Mouse (Mus musculus) CH12.LX (cell line): ENCODE data around the gene Krt87. TPM values are rescaled to one million over a fixed set of nuclear protein-coding genes. Genes with fewer than 3 reads are reported as not detected.

Experiments
- DNase-seq: peaks from one replicate; pipeline ENCODE4 v3.0.0-alpha.2; 2013; ENCODE audit errors: extremely low read depth
- H3K27ac ChIP-seq: 2 replicates; pipeline ENCODE4 v1.5.1; 2012; ENCODE audit warnings: low read depth, mild to moderate bottlenecking, control low read depth, moderate library complexity; ENCODE audit not compliant: insufficient read depth
- H3K27me3 ChIP-seq: replicated peaks from 2 replicates; pipeline ENCODE3; 2012; ENCODE audit warnings: inconsistent platforms
- H3K36me3 ChIP-seq, 2 experiments: replicated peaks in 1 of 2; 2 replicates each; pipeline versions ENCODE3 to v1.6.1; 2012; ENCODE audit warnings: inconsistent platforms in 1 of 2, low read length in 1 of 2, mild to moderate bottlenecking in 1 of 2, mixed read lengths in 1 of 2, moderate library complexity in 1 of 2; ENCODE audit not compliant: control insufficient read depth in 1 of 2, insufficient read depth in 1 of 2
- H3K4me1 ChIP-seq, 2 experiments: 2 replicates each; pipeline ENCODE4 v1.6.1; 2012; ENCODE audit warnings: inconsistent platforms in 1 of 2, moderate library complexity in 1 of 2; ENCODE audit not compliant: insufficient read depth in 2 of 2, control insufficient read depth in 1 of 2
- H3K4me2 ChIP-seq: 2 replicates; pipeline ENCODE4 v1.6.1; 2012; ENCODE audit warnings: low read depth, mild to moderate bottlenecking, control low read depth; ENCODE audit not compliant: poor library complexity, insufficient read depth, severe bottlenecking
- H3K4me3 ChIP-seq, 3 experiments: fragments of 150-350 bp in 1 of 3; sonication (generic) in 1 of 3; replicated peaks in 1 of 3; 2 replicates each; pipeline versions ENCODE3 to v1.5.1; 2011 to 2012; ENCODE audit warnings: low read depth in 2 of 3, low read length in 2 of 3, mild to moderate bottlenecking in 2 of 3, moderate library complexity in 2 of 3, control low read depth in 1 of 3, improper control_type of control experiment in 1 of 3, inconsistent platforms in 1 of 3, mixed read lengths in 1 of 3; ENCODE audit not compliant: poor library complexity in 1 of 3
- H3K79me2 ChIP-seq: replicated peaks from 2 replicates; pipeline ENCODE4 v1.6.1; 2012; ENCODE audit warnings: mild to moderate bottlenecking, moderate library complexity; ENCODE audit not compliant: control insufficient read depth, poor library complexity, insufficient read depth, severe bottlenecking; ENCODE audit errors: extremely low read depth
- H3K9ac ChIP-seq: 2 replicates; pipeline ENCODE4 v1.6.1; 2012; ENCODE audit warnings: low read depth, mild to moderate bottlenecking, control low read depth, moderate library complexity; ENCODE audit not compliant: insufficient read depth
- H3K9me3 ChIP-seq: replicated peaks from 2 replicates; pipeline ENCODE3; 2012; ENCODE audit warnings: low read length, inconsistent platforms, mixed read lengths
- BHLHE40 ChIP-seq: IDR thresholded peaks from 2 replicates; pipeline ENCODE4 v1.6.1; 2011; ENCODE audit warnings: mild to moderate bottlenecking, low read depth, low read length, improper control_type of control experiment
- CHD2 ChIP-seq: IDR thresholded peaks from 2 replicates; pipeline ENCODE4 v1.6.1; 2011; ENCODE audit warnings: low read length, improper control_type of control experiment
- CTCF ChIP-seq, 2 experiments: IDR thresholded peaks in 1 of 2; conservative IDR thresholded peaks in 1 of 2; 2 replicates each; pipeline ENCODE4 v1.5.1; 2011 to 2012; ENCODE audit warnings: low read depth in 2 of 2, low read length in 2 of 2, improper control_type of control experiment in 1 of 2, inconsistent platforms in 1 of 2, mild to moderate bottlenecking in 1 of 2, moderate library complexity in 1 of 2
- ELF1 ChIP-seq: IDR thresholded peaks from 2 replicates; pipeline ENCODE4 v1.6.1; 2014; ENCODE audit warnings: low read depth, mild to moderate bottlenecking, inconsistent platforms, low read length, improper control_type of control experiment
- EP300 ChIP-seq: IDR thresholded peaks from 2 replicates; pipeline ENCODE4 v1.6.1; 2011; ENCODE audit warnings: low read length, improper control_type of control experiment
- ETS1 ChIP-seq: conservative IDR thresholded peaks from 2 replicates; pipeline ENCODE4 v1.6.1; 2012; ENCODE audit warnings: low read depth, mild to moderate bottlenecking, inconsistent platforms, low read length, improper control_type of control experiment, moderate library complexity
- IRF4 ChIP-seq: IDR thresholded peaks from 2 replicates; pipeline ENCODE4 v1.6.1; 2014; ENCODE audit warnings: low read depth, mild to moderate bottlenecking, inconsistent platforms, low read length, improper control_type of control experiment
- JUND ChIP-seq: conservative IDR thresholded peaks from 2 replicates; pipeline ENCODE4 v1.6.1; 2011; ENCODE audit warnings: low read depth, low read length, improper control_type of control experiment
- MAZ ChIP-seq: IDR thresholded peaks from 2 replicates; pipeline ENCODE4 v1.6.1; 2012; ENCODE audit warnings: low read depth, mild to moderate bottlenecking, inconsistent platforms, low read length, improper control_type of control experiment, moderate library complexity
- MYC ChIP-seq: IDR thresholded peaks from 2 replicates; pipeline ENCODE4 v1.6.1; 2011; ENCODE audit warnings: low read depth, mild to moderate bottlenecking, improper control_type of control experiment, low read length
- RCOR1 ChIP-seq: conservative IDR thresholded peaks from 2 replicates; pipeline ENCODE4 v1.6.1; 2012; ENCODE audit warnings: low read depth, mild to moderate bottlenecking, inconsistent platforms, low read length, improper control_type of control experiment
- TBP ChIP-seq: conservative IDR thresholded peaks from 2 replicates; pipeline ENCODE4 v1.6.1; 2011; ENCODE audit warnings: low read depth, low read length, improper control_type of control experiment
- TCF12 ChIP-seq: IDR thresholded peaks from 2 replicates; pipeline ENCODE4 v1.6.1; 2014; ENCODE audit warnings: low read depth, mild to moderate bottlenecking, inconsistent platforms, low read length, improper control_type of control experiment
- UBTF ChIP-seq: IDR thresholded peaks from 2 replicates; pipeline ENCODE4 v1.6.1; 2012; ENCODE audit warnings: low read depth, mild to moderate bottlenecking, inconsistent platforms, low read length, improper control_type of control experiment, moderate library complexity
- USF1 ChIP-seq: IDR thresholded peaks from 2 replicates; pipeline ENCODE4 v1.6.1; 2014; ENCODE audit warnings: low read depth, mild to moderate bottlenecking, inconsistent platforms, low read length, improper control_type of control experiment
- ZMIZ1 ChIP-seq: IDR thresholded peaks from 2 replicates; pipeline ENCODE4 v1.6.1; 2012; ENCODE audit warnings: low read depth, mild to moderate bottlenecking, inconsistent platforms, low read length, improper control_type of control experiment
- dilution Hi-C: fragments of 300-500 bp; cut with MboI; formaldehyde crosslinking; loops from 2 replicates; pipeline ENCODE4 v1.14.3; 2020; ENCODE audit warnings: low sequenced_read_pairs; ENCODE audit not compliant: extremely low pct_unique_long_range_greater_than_20kb, extremely low pct_ligation_motif_present
- in situ Hi-C: fragments of 300-500 bp; cut with MboI; formaldehyde crosslinking; loops from 3 replicates; pipeline ENCODE4 v1.14.3; 2019; ENCODE audit warnings: low sequenced_read_pairs, low pct_ligation_motif_present, low pct_unique_long_range_greater_than_20kb, mixed read lengths
- polyA plus RNA-seq: library from polyadenylated mRNA; unstranded; fragments of >175 nt; gene quantifications from 2 replicates; pipeline ENCODE4 v1.2.1, GENCODE M21; 2012; ENCODE audit warnings: low read depth; ENCODE audit not compliant: insufficient read length
- total RNA-seq, 2 experiments: library from RNA; depleted of rRNA; stranded (reverse); fragments of 300-350 nt in 1 of 2; fragments of >200 nt in 1 of 2; gene quantifications; 2 replicates each; pipeline ENCODE4 v1.2.3; 2012 to 2014

The Krt87 gene
- total and polyA plus RNA-seq, 3 experiments = 0.08 to 0.16 TPM; not detected in 1

DNA sequence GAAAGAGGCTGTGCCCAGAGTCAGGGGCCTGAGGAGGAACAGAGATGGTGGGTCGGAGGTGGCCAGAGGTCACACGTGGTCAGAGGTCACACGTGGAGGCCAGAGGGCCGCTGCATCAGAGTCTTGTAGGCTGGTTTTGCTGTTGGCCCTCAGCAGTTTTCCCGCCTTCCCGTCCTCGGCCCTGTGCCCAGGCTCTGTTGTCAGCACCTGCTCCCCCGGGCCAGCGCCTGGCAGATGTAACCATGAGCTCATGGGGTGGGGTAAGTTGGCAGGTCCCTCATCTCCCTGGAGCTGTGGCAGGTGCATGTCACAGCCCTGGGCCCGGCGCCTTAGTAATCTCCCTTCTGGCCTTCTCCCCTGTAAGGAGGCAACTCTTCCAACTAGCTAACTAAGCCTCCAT lies 55.8 kb downstream of the Krt87 start:
- DNase-seq = no peak
- TF ChIP-seq MAZ (no peak), TBP (no peak), MYC (no peak), EP300 (no peak), USF1 (no peak), CTCF (conservative IDR thresholded peaks at IDR 0.05 in 1 of 2, IDR thresholded peaks at IDR 0.05 in 1 of 2; ENCODE audit: low read depth in 2 of 2, low read length in 2 of 2) (no peak), RCOR1 (no peak), ZMIZ1 (no peak), TCF12 (no peak)
- peaks cover 81% of the 10 kb centered on the region for H3K27me3 ChIP-seq
- H3K4me2 ChIP-seq = no peak overlapping the region
- no peak overlapping the region for H3K4me3 ChIP-seq
- H3K9me3 ChIP-seq = no peaks in the 10 kb centered on the region
- no peaks in the 10 kb centered on the region for H3K79me2 ChIP-seq
- no peak overlapping the region for H3K9ac ChIP-seq
- no peaks in the 10 kb centered on the region for H3K36me3 ChIP-seq
- H3K4me1 ChIP-seq = peaks cover 2 to 42% of the 10 kb centered on the region in 2 experiments
- no peak overlapping the region for H3K27ac ChIP-seq
- in situ Hi-C loops (no loop called here), dilution Hi-C loops (no loop called here)

DNA sequence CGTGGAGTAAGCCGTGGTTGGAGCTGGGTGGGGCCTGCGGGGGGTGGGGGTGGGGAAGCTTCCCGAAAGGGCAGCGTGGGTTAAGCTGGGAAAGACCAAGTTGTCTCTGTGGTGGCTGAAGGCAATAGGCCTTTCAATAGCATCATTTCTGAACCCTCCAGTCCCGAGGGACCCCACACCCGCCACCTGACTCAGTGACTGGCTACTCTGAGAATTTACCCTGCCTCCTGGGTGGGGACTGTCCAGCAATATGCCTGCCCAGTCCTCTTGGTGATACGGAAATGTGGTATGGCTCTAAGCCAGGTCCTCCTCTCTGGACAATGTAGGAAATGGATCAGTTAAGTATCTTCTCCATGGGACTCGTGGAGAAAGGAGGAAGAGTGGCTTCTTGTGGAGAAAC lies 56.8 kb downstream of the Krt87 start:
- peaks cover 2 to 32% of the 10 kb centered on the region in 2 experiments for H3K4me1 ChIP-seq

More for the DNA sequence above, 56.8 kb downstream of the Krt87 start:
- Histone ChIP-seq H3K9me3 (no peaks in the 10 kb centered on the region), H3K36me3 (no peaks in the 10 kb centered on the region), H3K4me2 (no peak overlapping the region; the same call in 1 of the 2 replicates), H3K27ac (no peak overlapping the region), H3K79me2 (no peaks in the 10 kb centered on the region), H3K27me3 (peaks cover 89% of the 10 kb centered on the region), H3K9ac (no peak overlapping the region), H3K4me3 (no peak overlapping the region)
- dilution Hi-C loops (no loop called here), in situ Hi-C loops (no loop called here)
- TF ChIP-seq ETS1 (peak; percentile 29; the same call in 1 of the 2 replicates), JUND (no peak), EP300 (0 out of 2 replicates have a peak, but pooled peaks have one; percentile 14), IRF4 (peak; percentile 64; the same call in 1 of the 2 replicates), MYC (no peak), ELF1 (no peak), CHD2 (no peak; the same call in 1 of the 2 replicates), BHLHE40 (peak; percentile 41; the same call in 1 of the 2 replicates), UBTF (no peak), ZMIZ1 (no peak)
- peak; percentile 18 for DNase-seq

Other genes starting within 250 kb of the Krt87 start
- gene Grasp, start 214.6 kb downstream of the Krt87 start, total RNA-seq (2012; rRNA removed) = 2.9 and 6.7 TPM in 2 replicates
- 1.4 and 2.3 TPM in 2 replicates for gene Grasp, start 214.6 kb downstream of the Krt87 start, total RNA-seq (2014; rRNA removed)
- 2.4 TPM in 2 replicates for gene Grasp, start 214.6 kb downstream of the Krt87 start, polyA plus RNA-seq
- gene Nr4a1, start 184.5 kb downstream of the Krt87 start, total RNA-seq (2012; rRNA removed) = 0.42 and 0.89 TPM in 2 replicates
- gene Nr4a1, start 184.5 kb downstream of the Krt87 start, total RNA-seq (2014; rRNA removed) = 0.57 and 0.60 TPM in 2 replicates
- 1.1 and 1.6 TPM in 2 replicates for gene Nr4a1, start 184.5 kb downstream of the Krt87 start, polyA plus RNA-seq
- 56.9 and 58.8 TPM in 2 replicates for gene Atg101, start 154.5 kb downstream of the Krt87 start, total RNA-seq (2012; rRNA removed)
- 61.2 and 61.3 TPM in 2 replicates for gene Atg101, start 154.5 kb downstream of the Krt87 start, total RNA-seq (2014; rRNA removed)
- 49.1 and 55.9 TPM in 2 replicates for gene Atg101, start 154.5 kb downstream of the Krt87 start, polyA plus RNA-seq
- 0.13 TPM in 1 of 2 replicates, not detected in the other for gene 6030408B16Rik, start 145.6 kb downstream of the Krt87 start, total RNA-seq (2012; rRNA removed)
- 0.17 and 0.20 TPM in 2 replicates for gene 6030408B16Rik, start 145.6 kb downstream of the Krt87 start, total RNA-seq (2014; rRNA removed)
- gene 6030408B16Rik, start 145.6 kb downstream of the Krt87 start, polyA plus RNA-seq = not detected in 2 replicates
- gene Krt80, start 68.6 kb downstream of the Krt87 start, total RNA-seq (2012; rRNA removed) = not detected in 2 replicates
- not detected in 2 replicates for gene Krt80, start 68.6 kb downstream of the Krt87 start, total RNA-seq (2014; rRNA removed)
- 0.20 TPM in 1 of 2 replicates, not detected in the other for gene Krt80, start 68.6 kb downstream of the Krt87 start, polyA plus RNA-seq
- 0.55 TPM in 2 replicates for gene Krt7, start 27.8 kb downstream of the Krt87 start, total RNA-seq (2012; rRNA removed)
- 0.46 and 0.81 TPM in 2 replicates for gene Krt7, start 27.8 kb downstream of the Krt87 start, total RNA-seq (2014; rRNA removed)
- gene Krt7, start 27.8 kb downstream of the Krt87 start, polyA plus RNA-seq = 2.5 and 4.1 TPM in 2 replicates
- gene Krt88, start 8.9 kb upstream of the Krt87 start, total RNA-seq (2012; rRNA removed) = not detected in 2 replicates
- not detected in 2 replicates for gene Krt88, start 8.9 kb upstream of the Krt87 start, total RNA-seq (2014; rRNA removed)
- not detected in 2 replicates for gene Krt88, start 8.9 kb upstream of the Krt87 start, polyA plus RNA-seq
- not detected in 2 replicates for gene Krt81, start 24.9 kb upstream of the Krt87 start, total RNA-seq (2012; rRNA removed)
- gene Krt81, start 24.9 kb upstream of the Krt87 start, total RNA-seq (2014; rRNA removed) = not detected in 2 replicates
- gene Krt81, start 24.9 kb upstream of the Krt87 start, polyA plus RNA-seq = not detected in 2 replicates
- gene Krt86, start 34.7 kb upstream of the Krt87 start, total RNA-seq (2012; rRNA removed) = not detected in 2 replicates
- not detected in 2 replicates for gene Krt86, start 34.7 kb upstream of the Krt87 start, total RNA-seq (2014; rRNA removed)
- not detected in 2 replicates for gene Krt86, start 34.7 kb upstream of the Krt87 start, polyA plus RNA-seq
- not detected in 2 replicates for gene Krt83, start 52.7 kb upstream of the Krt87 start, total RNA-seq (2012; rRNA removed)
- not detected in 2 replicates for gene Krt83, start 52.7 kb upstream of the Krt87 start, total RNA-seq (2014; rRNA removed)
- not detected in 2 replicates for gene Krt83, start 52.7 kb upstream of the Krt87 start, polyA plus RNA-seq
- gene Gm49425, start 78.5 kb upstream of the Krt87 start, total RNA-seq (2012; rRNA removed) = not detected in 2 replicates
- gene Gm49425, start 78.5 kb upstream of the Krt87 start, total RNA-seq (2014; rRNA removed) = not detected in 2 replicates
- not detected in 2 replicates for gene Gm49425, start 78.5 kb upstream of the Krt87 start, polyA plus RNA-seq
- gene Krt84, start 94.0 kb upstream of the Krt87 start, total RNA-seq (2012; rRNA removed) = not detected in 2 replicates
- not detected in 2 replicates for gene Krt84, start 94.0 kb upstream of the Krt87 start, total RNA-seq (2014; rRNA removed)
- not detected in 2 replicates for gene Krt84, start 94.0 kb upstream of the Krt87 start, polyA plus RNA-seq
- not detected in 2 replicates for gene Krt82, start 111.9 kb upstream of the Krt87 start, total RNA-seq (2012; rRNA removed)
- not detected in 2 replicates for gene Krt82, start 111.9 kb upstream of the Krt87 start, total RNA-seq (2014; rRNA removed)
- gene Krt82, start 111.9 kb upstream of the Krt87 start, polyA plus RNA-seq = not detected in 2 replicates
- gene Krt90, start 124.1 kb upstream of the Krt87 start, total RNA-seq (2012; rRNA removed) = not detected in 2 replicates
- gene Krt90, start 124.1 kb upstream of the Krt87 start, total RNA-seq (2014; rRNA removed) = not detected in 2 replicates
- gene Krt90, start 124.1 kb upstream of the Krt87 start, polyA plus RNA-seq = not detected in 2 replicates
- not detected in 2 replicates for gene Krt75, start 135.1 kb upstream of the Krt87 start, total RNA-seq (2012; rRNA removed)
- gene Krt75, start 135.1 kb upstream of the Krt87 start, total RNA-seq (2014; rRNA removed) = not detected in 2 replicates
- gene Krt75, start 135.1 kb upstream of the Krt87 start, polyA plus RNA-seq = not detected in 2 replicates
- gene Gm5414, start 189.4 kb upstream of the Krt87 start, total RNA-seq (2012; rRNA removed) = not detected in 2 replicates
- not detected in 2 replicates for gene Gm5414, start 189.4 kb upstream of the Krt87 start, total RNA-seq (2014; rRNA removed)
- not detected in 2 replicates for gene Gm5414, start 189.4 kb upstream of the Krt87 start, polyA plus RNA-seq
- not detected in 2 replicates for gene Gm5478, start 208.6 kb upstream of the Krt87 start, total RNA-seq (2012; rRNA removed)
- not detected in 2 replicates for gene Gm5478, start 208.6 kb upstream of the Krt87 start, total RNA-seq (2014; rRNA removed)
- gene Gm5478, start 208.6 kb upstream of the Krt87 start, polyA plus RNA-seq = not detected in 2 replicates
- gene Krt6b, start 241.5 kb upstream of the Krt87 start, total RNA-seq (2012; rRNA removed) = not detected in 2 replicates
- gene Krt6b, start 241.5 kb upstream of the Krt87 start, total RNA-seq (2014; rRNA removed) = not detected in 2 replicates
- not detected in 2 replicates for gene Krt6b, start 241.5 kb upstream of the Krt87 start, polyA plus RNA-seq